Mouse (Mus musculus): ENCODE data around the gene Frem2. TPM values are rescaled to one million over a fixed set of nuclear protein-coding genes. Genes with fewer than 3 reads are reported as not detected.
A peak's percentile ranks its signal among the peaks of the same experiment; 100 is the strongest.

The Frem2 gene
- total RNA-seq (2021), result 10 to 100 TPM; 14.6 to 15.0 TPM
- long read RNA-seq, experiment 1, partial matches to known transcripts, result 2 of 3 reads
- long read RNA-seq, experiment 1, other reads (novel, unspliced or antisense), result 1 of 3 reads
- long read RNA-seq, experiment 2, partial matches to known transcripts, result 3 of 6 reads
- long read RNA-seq, experiment 2, other reads (novel, unspliced or antisense), result 3 of 6 reads

DNA sequence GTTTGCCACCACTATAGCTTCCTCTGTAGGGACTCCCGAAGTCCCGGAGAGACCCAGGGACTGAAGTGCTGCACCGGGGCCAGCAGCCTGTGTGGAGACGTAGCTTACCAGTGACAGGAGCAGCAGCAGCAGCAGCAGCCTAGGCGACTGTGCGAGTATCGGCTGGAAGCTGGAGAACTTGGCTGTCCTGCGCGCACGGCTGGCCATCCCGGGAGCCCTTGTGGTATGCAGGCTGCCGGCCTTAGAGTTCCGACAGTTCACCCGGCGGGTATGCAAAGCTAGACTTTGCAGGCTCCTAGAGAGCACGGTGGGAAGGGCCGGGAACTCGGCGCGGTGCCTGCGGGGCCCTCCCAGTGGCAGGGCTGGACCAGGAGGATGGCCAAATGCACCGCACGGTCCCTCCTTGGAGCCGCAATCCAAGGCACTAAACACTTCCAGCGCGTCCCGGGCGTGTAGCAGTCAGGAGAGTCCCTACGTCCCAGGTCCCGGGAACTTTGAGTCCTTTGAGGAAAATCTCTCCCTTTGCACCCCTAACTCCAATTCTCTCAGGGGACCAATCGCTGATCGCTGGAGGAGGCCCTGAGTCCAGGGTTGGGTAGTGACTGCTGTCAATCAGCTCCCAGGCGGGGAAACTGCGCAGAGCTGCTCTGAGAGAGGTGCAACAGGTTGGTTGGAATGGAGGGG lies at the start of gene Frem2:
Gene Frem2 (minus strand): TSS at position 478 of the 684 bp plus-strand sequence.
- intact Hi-C loops (cut with DNase I), result loop anchor here (5.0 kb wide), 1 partner anchor 130 kb away; no protein-coding TSS in a partner anchor
- peak; percentile 66 to 71 for DNase-seq

- intact Hi-C loops (cut with DNase I), result no loop called here
Observed at GRCm38 (mm10) chr3:53705992-53706495, 48.9 kb upstream of the Frem2 start.

GRCm38 (mm10) chr3:53703126-53703505 lies 46.0 kb upstream of the Frem2 start:
- intact Hi-C loops (cut with DNase I), result no loop called here
- no peak for DNase-seq

More at GRCm38 (mm10) chr3:53705992-53706495, 48.9 kb upstream of the Frem2 start:
- DNase-seq, result no peak

- intact Hi-C loops (cut with DNase I), result no loop called here
Observed at GRCm38 (mm10) chr3:53702421-53703125, 45.4 kb upstream of the Frem2 start.

GRCm38 (mm10) chr3:53701940-53702339 lies 44.8 kb upstream of the Frem2 start:
- intact Hi-C loops (cut with DNase I), result no loop called here
- no peak for DNase-seq

More at GRCm38 (mm10) chr3:53702421-53703125, 45.4 kb upstream of the Frem2 start:
- no peak for DNase-seq

DNA sequence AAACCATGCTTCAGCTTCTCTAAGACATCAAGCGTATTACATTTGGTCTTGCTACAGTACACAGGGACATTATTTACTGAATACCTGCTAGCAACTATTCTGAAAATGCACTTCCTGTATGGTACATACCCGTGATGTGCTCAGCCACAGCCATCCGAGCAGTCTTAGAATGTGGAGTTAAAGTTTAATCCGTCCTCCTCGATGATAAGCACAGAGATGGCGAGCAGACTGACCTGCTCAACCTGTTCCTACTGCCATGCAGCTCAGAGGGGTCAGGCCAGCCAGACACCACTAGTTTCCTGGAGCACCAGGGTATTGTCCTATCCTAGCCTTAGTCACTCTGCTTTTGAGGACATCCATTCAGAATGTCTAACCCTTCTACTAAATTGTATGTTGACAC lies 30.6 kb upstream of the Frem2 start:
- DNase-seq, result no peak
- intact Hi-C loops (cut with DNase I), result no loop called here

GRCm38 (mm10) chr3:53682244-53682643 lies 25.1 kb upstream of the Frem2 start:
- no peak for DNase-seq
- intact Hi-C loops (cut with DNase I), result no loop called here

DNA sequence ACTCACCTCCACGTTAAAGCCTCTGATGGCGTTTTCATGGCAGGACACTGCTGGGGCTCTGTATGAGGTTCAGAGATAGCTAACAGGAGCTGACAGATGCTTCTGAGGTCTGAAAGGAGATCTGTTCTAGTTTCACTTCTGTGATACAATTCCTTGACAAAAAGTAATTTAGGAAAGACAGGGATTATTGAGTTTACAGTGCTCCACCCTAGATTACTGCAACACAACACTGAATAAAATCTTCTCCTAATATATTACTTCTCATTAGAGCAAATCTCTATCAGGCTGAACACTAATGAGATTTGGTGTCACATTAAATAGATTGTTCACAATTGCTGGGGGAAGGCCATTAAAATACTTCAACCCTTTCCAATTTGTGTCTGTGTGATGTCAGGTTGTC lies 23.7 kb upstream of the Frem2 start:
- intact Hi-C loops (cut with DNase I), result no loop called here
- no peak for DNase-seq

DNA sequence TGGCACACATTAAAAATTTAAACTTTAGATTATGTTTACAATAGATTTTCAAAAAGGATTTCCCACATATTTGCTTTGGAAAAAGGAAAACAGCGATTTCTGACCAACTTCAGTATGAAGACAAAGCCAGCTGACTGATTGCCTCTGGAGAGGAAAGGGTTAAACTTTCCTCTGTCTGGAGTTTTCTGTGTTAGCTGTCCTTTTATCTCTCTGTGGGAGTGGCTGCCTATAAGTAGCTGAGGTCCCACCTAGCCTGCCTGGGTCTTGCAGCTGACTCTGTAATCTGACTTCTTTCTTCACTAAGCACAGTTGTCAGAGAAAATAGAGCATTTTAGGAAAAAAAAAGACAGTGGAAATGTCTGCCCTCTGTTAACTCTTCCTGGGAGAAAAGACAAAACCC lies 17.1 kb upstream of the Frem2 start:
- DNase-seq, result no peak
- intact Hi-C loops (cut with DNase I), result no loop called here

- DNase-seq, result no peak
- intact Hi-C loops (cut with DNase I), result no loop called here
Observed at GRCm38 (mm10) chr3:53669736-53670135, 12.6 kb upstream of the Frem2 start.

- intact Hi-C loops (cut with DNase I), result loop anchor here (1.0 to 5.0 kb wide), 2 partner anchors 68 to 131 kb away; no protein-coding TSS in a partner anchor
- DNase-seq, result peak; percentile 30 to 51
Observed at GRCm38 (mm10) chr3:53657744-53658534, 784 bp upstream of the Frem2 start.

DNA sequence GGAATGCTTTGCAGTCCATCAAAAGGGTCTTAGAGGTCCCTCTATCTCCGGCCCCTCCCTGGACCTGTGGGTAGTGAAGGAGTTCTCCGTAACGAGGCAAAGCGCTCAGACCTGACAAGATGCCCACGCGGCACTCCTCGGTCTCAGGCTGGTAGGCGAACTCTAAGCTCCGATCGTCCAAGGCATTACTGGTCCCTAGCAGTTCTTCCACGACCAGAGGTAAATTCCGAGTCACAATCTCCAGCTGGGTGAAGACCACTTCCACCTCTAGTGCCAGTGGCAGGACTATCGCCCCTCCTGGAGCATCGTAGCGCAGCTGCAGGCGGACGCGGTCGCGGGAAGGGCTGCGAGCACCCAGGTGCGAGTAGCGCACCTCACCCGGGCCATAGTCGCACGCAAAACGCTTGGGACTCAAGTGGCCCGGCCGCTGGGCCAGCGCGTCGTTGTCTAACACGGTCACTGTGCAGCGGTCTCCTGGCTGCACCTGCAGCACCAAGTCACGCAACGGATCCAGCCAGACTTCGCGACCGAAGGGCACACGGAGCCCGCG lies 752 bp downstream of the Frem2 start:
- DNase-seq, result no peak
- intact Hi-C loops (cut with DNase I), result loop anchor here (5.0 kb wide), 1 partner anchor 129 kb away; no protein-coding TSS in a partner anchor

GRCm38 (mm10) chr3:53655343-53655742 lies 1.8 kb downstream of the Frem2 start:
- DNase-seq, result no peak
- intact Hi-C loops (cut with DNase I), result loop anchor here (5.0 kb wide), 1 partner anchor 128 kb away; no protein-coding TSS in a partner anchor

DNA sequence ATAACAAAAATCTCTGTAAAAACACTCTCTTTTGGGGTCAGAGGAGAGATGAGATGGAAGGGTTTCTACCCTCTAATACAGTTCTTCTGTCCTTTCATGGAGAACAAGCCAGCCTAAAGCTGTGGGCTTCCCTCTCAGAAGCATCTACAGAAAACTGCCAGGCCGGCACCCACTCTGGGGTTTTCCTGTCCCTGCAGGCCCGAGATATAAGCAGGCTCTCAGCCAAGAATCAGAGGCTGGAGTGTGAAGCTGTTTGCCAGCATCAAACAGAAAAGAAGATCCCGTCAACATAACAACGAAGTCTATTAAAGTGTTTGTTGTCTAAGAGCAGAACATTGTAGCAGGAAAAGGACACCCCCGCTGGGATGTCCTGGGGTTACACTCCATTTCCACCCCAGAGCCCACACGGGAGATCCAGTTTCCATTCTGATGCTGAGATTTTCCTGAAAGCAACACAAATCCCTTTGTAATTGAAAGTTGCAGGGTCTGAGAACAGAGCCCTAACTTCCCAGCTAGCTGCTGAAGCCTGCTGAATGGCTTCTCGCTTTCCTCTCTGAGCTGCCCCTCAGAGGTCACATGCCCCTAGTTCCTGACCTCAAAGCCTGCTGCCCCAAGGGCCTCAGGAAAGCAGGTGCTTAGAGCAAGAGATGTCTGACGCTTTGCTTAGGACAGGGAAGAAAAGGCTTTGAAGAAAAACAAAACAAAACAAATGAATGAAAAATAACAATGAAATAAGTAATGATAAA lies 7.0 kb downstream of the Frem2 start:
- DNase-seq, result no peak
- intact Hi-C loops (cut with DNase I), result no loop called here

DNA sequence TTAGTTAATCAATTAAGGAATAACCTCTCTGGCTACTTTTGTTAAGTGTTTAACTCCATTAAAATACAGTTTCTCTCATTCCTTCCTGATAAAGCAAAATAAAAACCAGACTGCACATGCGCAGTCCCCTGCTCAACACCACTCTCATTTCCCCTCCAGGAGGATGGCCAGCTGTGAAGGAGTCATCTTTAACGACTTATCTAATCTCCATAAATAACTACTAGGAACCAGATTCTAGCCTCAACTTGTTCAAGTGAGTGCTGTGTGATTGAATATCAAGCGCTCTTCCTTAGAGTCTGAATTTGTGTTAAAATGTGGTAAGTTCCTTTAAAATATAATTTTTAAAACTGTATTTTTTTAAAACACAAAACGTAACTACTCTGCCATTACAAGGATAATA lies 7.7 kb downstream of the Frem2 start:
- intact Hi-C loops (cut with DNase I), result no loop called here
- no peak for DNase-seq

DNA sequence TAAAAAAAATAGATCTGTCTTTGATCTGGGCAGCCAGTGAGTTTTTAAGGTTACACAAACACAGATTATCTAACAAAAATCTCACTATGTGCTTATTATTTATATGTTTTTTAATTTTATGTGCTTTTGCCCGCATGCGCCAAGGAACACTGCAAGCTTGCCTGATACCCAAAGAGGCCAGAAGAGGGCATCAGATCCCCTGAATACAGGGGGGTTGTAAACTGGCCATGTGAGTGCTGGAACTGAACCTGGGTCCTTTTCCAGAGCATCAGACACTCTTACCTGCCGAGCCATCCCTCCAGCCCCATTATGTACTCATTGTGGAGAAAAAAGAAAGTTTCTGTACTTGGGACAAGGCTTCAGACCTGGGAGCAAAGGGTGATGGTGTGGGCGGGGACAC lies 8.3 kb downstream of the Frem2 start:
- no peak for DNase-seq
- intact Hi-C loops (cut with DNase I), result no loop called here

DNA sequence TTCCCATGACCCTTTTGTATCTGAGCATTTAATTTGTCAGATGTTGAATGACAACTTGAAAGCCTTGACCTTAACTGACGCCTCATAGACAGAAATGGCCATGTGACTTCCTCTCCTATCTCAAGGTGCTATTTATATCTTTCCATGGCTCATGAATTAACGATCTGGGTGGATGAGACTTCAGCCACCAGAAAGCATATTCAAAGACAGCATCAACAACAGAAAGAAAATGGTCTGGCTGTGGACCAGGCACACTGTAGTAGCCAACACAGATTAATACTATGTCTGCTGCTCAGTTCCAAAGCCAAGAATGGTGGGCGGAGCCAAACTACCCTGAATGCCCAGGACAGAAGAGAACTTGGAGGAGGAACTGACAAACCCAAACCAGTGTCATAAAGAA lies 21.2 kb downstream of the Frem2 start:
- DNase-seq, result peak; percentile 36 to 58

GRCm38 (mm10) chr3:53631126-53631525 lies 26.0 kb downstream of the Frem2 start:
- DNase-seq, result peak in 1 of 2 experiments; percentile 17
- intact Hi-C loops (cut with DNase I), result no loop called here

More for the DNA sequence above, 21.2 kb downstream of the Frem2 start:
- intact Hi-C loops (cut with DNase I), result no loop called here

DNA sequence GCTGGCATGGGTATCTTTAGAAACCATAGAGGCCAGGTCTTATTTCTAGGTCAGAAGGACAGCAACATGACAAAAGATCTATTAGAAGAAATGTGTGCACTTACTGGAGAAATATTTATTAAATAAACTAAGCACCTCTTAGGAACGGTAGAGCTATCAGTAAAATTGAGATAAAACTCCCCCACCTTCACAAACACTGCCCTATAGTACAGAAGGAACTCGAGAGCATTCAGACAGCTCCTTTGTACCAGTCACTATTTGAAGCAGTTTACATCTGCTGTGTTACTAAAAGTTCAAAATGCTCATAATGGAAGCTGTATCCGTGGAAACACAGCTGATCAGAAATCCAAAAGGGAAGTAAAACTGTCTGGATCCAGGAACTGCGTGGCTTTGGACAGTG lies 26.5 kb downstream of the Frem2 start:
- intact Hi-C loops (cut with DNase I), result no loop called here
- DNase-seq, result no peak
